Mouse (Mus musculus) common myeloid progenitor, adult 5-6 weeks (primary cell): Measurements from ENCODE around the gene Tmprss11e. TPM values are rescaled to one million over a fixed set of nuclear protein-coding genes. Genes with fewer than 3 reads are reported as not detected.

Experiments used
- ATAC-seq: replicated peaks from 2 replicates; pipeline ENCODE4 v1.8.0; 2016; ENCODE audit warnings: low read depth, mild to moderate bottlenecking, moderate TSS enrichment, inconsistent platforms; ENCODE audit not compliant: poor library complexity, severe bottlenecking
- total RNA-seq: library from RNA; stranded (forward); fragments of 200-1000, 187-1606 nt; gene quantifications from 2 replicates; pipeline ENCODE4 v1.2.3, GENCODE M21; 2017

Tmprss11e gene
- total RNA-seq, 1 experiment from 2014 or later, result not detected

DNA sequence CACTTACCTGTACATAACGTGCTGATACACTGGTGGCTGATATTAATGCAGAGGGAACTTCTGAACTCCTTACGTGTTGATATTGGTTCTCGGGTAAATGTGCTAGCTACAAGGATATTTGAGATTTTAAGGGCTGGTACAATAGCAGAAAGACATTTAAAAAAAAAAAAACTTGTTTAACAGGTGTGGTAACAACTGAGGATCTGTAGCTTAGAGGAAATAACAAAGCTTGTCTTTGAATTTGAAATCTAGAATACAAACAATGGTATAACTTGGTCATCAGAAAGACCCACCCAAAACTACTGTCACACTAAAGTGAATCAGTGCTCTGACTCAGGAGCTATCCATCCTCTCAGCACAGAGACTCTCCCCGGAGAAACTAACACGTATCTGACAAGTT is 69.4 kb downstream of the Tmprss11e start, which contains the start of gene Tmprss11b:
Gene Tmprss11b, minus strand, starts transcription at position 101 of the 400 bp plus-strand sequence.
- ATAC-seq, result no peak

Other genes with a start within 250 kb of the Tmprss11e start
- not detected in 2 replicates for gene Tmprss11g, start 227.2 kb downstream of the Tmprss11e start, total RNA-seq
- not detected in 2 replicates for gene Tmprss11f, start 113.4 kb downstream of the Tmprss11e start, total RNA-seq
- not detected in 2 replicates for gene Tmprss11b, start 69.5 kb downstream of the Tmprss11e start, total RNA-seq
- gene Ythdc1, start 58.4 kb upstream of the Tmprss11e start, total RNA-seq, result 157 and 173 TPM in 2 replicates
- gene Ugt2b34, start 161.1 kb upstream of the Tmprss11e start, total RNA-seq, result not detected in 2 replicates
- gene Ugt2b1, start 180.7 kb upstream of the Tmprss11e start, total RNA-seq, result not detected in 2 replicates